Mouse (Mus musculus): ENCODE measurements at regions not wholly inside any gene's neighbourhood (a gene's known extent, or its start where the extent isn't known, plus 50 kb on each side); places are given as distances from the start of the nearest gene placed in this dataset.

DNA sequence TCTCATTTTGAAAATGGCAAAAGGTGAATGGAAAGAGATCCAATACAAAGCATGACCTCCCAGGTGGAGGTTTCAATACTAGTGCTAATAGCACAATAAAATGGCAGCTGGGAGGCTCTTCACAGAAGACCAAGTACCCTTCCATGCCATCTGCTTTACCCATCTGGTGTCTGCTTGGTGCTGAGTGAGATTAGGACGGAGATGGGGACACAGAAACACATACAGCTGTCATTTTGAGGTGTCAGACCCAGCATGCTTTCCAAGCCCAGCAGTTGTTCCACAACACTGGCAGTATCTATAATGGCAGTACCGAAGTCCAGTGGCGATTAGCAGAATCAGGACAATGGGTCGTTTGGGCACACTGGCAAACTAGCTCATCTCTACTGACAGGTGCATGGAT, 118.9 kb upstream of the 1700064H15Rik start:
- WGBS (ENCODE audit: insufficient replicate concordance), result 65% methylated on average over 4 of the region's 4 CpGs
- no peak for ATAC-seq
- no peak overlapping the region for H3K4me3 ChIP-seq (ENCODE audit: low read depth, low read length)

GRCm38 (mm10) chr3:19751946-19752345, 123.5 kb upstream of the 1700064H15Rik start:
- Histone ChIP-seq H3K4me1 (ENCODE audit: insufficient read depth) (no peaks in the 10 kb centered on the region), H3K9ac (replicated peaks) (no peak overlapping the region), H3K27ac (ENCODE audit: low read depth) (no peak overlapping the region), H3K4me3 (ENCODE audit: low read depth, low read length) (no peak overlapping the region), H3K4me2 (ENCODE audit: low read depth, low read length) (no peak overlapping the region), H3K9me3 (ENCODE audit: low read length) (no peaks in the 10 kb centered on the region), H3K27me3 (ENCODE audit: insufficient read depth, low read length) (no peaks in the 10 kb centered on the region), H3K36me3 (replicated peaks; ENCODE audit: insufficient read depth, low read length) (no peaks in the 10 kb centered on the region)
- no peak for ATAC-seq
- WGBS (ENCODE audit: insufficient replicate concordance), result 69% methylated on average over 3 of the region's 3 CpGs
- TF ChIP-seq CTCF (IDR thresholded peaks at IDR 0.05; ENCODE audit: low read depth) (no peak), EP300 (IDR thresholded peaks at IDR 0.05; ENCODE audit: low read depth) (no peak)
- DNase-seq, result no peak

More for the DNA sequence above, 118.9 kb upstream of the 1700064H15Rik start:
- Histone ChIP-seq H3K36me3 (replicated peaks; ENCODE audit: insufficient read depth, low read length) (no peaks in the 10 kb centered on the region), H3K27ac (ENCODE audit: low read depth) (no peak overlapping the region), H3K4me2 (ENCODE audit: low read depth, low read length) (no peak overlapping the region), H3K9ac (replicated peaks) (no peak overlapping the region), H3K27me3 (ENCODE audit: insufficient read depth, low read length) (no peaks in the 10 kb centered on the region), H3K9me3 (ENCODE audit: low read length) (no peaks in the 10 kb centered on the region), H3K4me1 (ENCODE audit: insufficient read depth) (no peaks in the 10 kb centered on the region)
- TF ChIP-seq EP300 (IDR thresholded peaks at IDR 0.05; ENCODE audit: low read depth) (no peak), CTCF (IDR thresholded peaks at IDR 0.05; ENCODE audit: low read depth) (no peak)
- DNase-seq, result no peak

GRCm38 (mm10) chr3:19754011-19754410, 125.5 kb upstream of the 1700064H15Rik start:
- TF ChIP-seq CTCF (IDR thresholded peaks at IDR 0.05; ENCODE audit: low read depth) (no peak), EP300 (IDR thresholded peaks at IDR 0.05; ENCODE audit: low read depth) (no peak)
- no peaks in the 10 kb centered on the region for H3K9me3 ChIP-seq (ENCODE audit: low read length)
- H3K9ac ChIP-seq (replicated peaks), result no peak overlapping the region
- H3K4me2 ChIP-seq (ENCODE audit: low read depth, low read length), result no peak overlapping the region
- WGBS (ENCODE audit: insufficient replicate concordance), result 79% methylated on average over 1 of the region's 1 CpGs
- no peaks in the 10 kb centered on the region for H3K4me1 ChIP-seq (ENCODE audit: insufficient read depth)
- no peak overlapping the region for H3K4me3 ChIP-seq (ENCODE audit: low read depth, low read length)
- H3K27ac ChIP-seq (ENCODE audit: low read depth), result no peak overlapping the region
- H3K36me3 ChIP-seq (replicated peaks; ENCODE audit: insufficient read depth, low read length), result no peaks in the 10 kb centered on the region
- H3K27me3 ChIP-seq (ENCODE audit: insufficient read depth, low read length), result no peaks in the 10 kb centered on the region
- DNase-seq (no peak), ATAC-seq (no peak)

GRCm38 (mm10) chr3:19754636-19755035, 126.2 kb upstream of the 1700064H15Rik start:
- Histone ChIP-seq H3K4me1 (ENCODE audit: insufficient read depth) (no peaks in the 10 kb centered on the region), H3K27ac (ENCODE audit: low read depth) (no peak overlapping the region), H3K27me3 (ENCODE audit: insufficient read depth, low read length) (no peaks in the 10 kb centered on the region), H3K9ac (replicated peaks) (no peak overlapping the region), H3K36me3 (replicated peaks; ENCODE audit: insufficient read depth, low read length) (no peaks in the 10 kb centered on the region), H3K9me3 (ENCODE audit: low read length) (no peaks in the 10 kb centered on the region), H3K4me2 (ENCODE audit: low read depth, low read length) (no peak overlapping the region), H3K4me3 (ENCODE audit: low read depth, low read length) (no peak overlapping the region)
- TF ChIP-seq EP300 (IDR thresholded peaks at IDR 0.05; ENCODE audit: low read depth), result no peak
- TF ChIP-seq CTCF (IDR thresholded peaks at IDR 0.05; ENCODE audit: low read depth), result no peak
- no peak for ATAC-seq
- no peak for DNase-seq
- WGBS (ENCODE audit: insufficient replicate concordance), result 68% methylated on average over 2 of the region's 2 CpGs

DNA sequence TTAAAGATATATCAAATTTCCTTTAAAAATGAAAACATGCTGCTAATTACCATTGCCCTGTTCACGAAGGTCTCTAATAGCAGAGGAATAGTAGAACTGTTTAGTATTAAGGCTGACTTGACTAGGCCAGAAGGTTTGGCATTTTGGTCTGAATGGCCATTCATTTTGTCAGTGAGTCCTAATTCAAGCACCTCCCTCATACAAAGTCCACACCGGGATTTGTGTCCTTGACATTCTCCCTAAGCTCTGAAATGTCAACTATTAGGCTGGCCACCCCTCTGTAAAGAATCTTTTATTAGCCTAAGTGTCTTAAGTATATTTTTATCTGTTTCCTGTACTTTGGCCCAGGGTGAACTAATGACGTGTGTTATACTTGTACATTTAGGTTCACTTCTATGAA, 126.7 kb upstream of the 1700064H15Rik start:
- Histone ChIP-seq H3K27me3 (ENCODE audit: insufficient read depth, low read length) (no peaks in the 10 kb centered on the region), H3K9me3 (ENCODE audit: low read length) (no peaks in the 10 kb centered on the region), H3K36me3 (replicated peaks; ENCODE audit: insufficient read depth, low read length) (no peaks in the 10 kb centered on the region), H3K27ac (ENCODE audit: low read depth) (no peak overlapping the region), H3K4me1 (ENCODE audit: insufficient read depth) (no peaks in the 10 kb centered on the region), H3K4me2 (ENCODE audit: low read depth, low read length) (no peak overlapping the region), H3K9ac (replicated peaks) (no peak overlapping the region), H3K4me3 (ENCODE audit: low read depth, low read length) (no peak overlapping the region)
- ATAC-seq, result no peak
- DNase-seq, result no peak
- WGBS (ENCODE audit: insufficient replicate concordance), result 71% methylated on average over 3 of the region's 3 CpGs
- no peak for TF ChIP-seq CTCF (IDR thresholded peaks at IDR 0.05; ENCODE audit: low read depth)
- TF ChIP-seq EP300 (IDR thresholded peaks at IDR 0.05; ENCODE audit: low read depth), result no peak

DNA sequence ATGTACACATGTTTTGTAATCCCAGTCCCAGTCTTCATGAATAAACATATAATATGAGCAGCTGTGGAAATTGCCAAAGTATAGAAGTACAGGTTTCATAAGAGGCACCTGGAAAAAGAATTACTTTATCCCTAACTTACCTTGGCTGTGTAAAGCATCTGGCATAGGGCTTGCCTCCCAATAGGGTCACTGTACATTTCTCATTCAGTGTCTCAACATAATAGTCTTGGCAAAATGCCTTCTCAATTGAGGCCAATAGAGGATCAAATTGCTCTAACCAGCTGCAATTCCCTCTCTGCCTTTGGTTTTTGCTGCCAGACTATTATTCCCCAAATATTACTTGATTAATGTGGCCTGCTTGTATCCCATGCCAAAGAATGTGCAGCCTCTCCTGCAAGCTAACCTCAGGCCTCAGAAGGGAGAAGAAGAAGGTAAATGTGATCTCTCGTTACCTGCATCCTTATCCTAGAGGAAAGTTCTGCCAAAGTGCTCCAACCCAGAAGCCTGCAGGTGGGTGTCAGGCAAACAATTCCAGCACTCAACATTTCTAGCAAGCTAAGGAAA, 158.2 kb upstream of the Cp start:
- 81% methylated on average over 1 of the region's 1 CpGs for WGBS (ENCODE audit: insufficient replicate concordance)
- Histone ChIP-seq H3K36me3 (replicated peaks; ENCODE audit: insufficient read depth, low read length) (no peaks in the 10 kb centered on the region), H3K9ac (replicated peaks) (no peak overlapping the region), H3K4me2 (ENCODE audit: low read depth, low read length) (no peak overlapping the region), H3K9me3 (ENCODE audit: low read length) (no peaks in the 10 kb centered on the region), H3K4me1 (ENCODE audit: insufficient read depth) (no peaks in the 10 kb centered on the region), H3K27me3 (ENCODE audit: insufficient read depth, low read length) (no peaks in the 10 kb centered on the region), H3K27ac (ENCODE audit: low read depth) (no peak overlapping the region), H3K4me3 (ENCODE audit: low read depth, low read length) (no peak overlapping the region)
- DNase-seq (no peak), ATAC-seq (no peak)
- TF ChIP-seq EP300 (IDR thresholded peaks at IDR 0.05; ENCODE audit: low read depth), result no peak
- no peak for TF ChIP-seq CTCF (IDR thresholded peaks at IDR 0.05; ENCODE audit: low read depth)

DNA sequence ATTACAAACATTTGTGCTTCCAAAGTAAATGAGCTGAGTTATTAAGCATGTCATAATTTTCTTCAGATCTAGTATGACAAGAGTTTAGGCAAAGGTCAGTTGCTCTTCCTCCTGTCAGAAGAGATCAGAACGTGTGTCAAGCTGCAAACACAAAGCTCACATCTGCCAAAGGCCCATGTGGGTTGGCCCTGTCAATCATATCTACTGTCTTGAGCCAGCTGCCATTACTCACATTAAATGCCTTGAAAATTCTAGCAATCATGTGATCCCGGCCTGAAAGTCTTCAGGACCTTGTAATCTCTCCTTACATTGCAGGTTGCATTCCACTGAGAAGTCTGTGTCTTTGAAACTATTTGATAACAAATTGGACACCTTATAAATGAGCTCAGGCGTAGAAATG, 146.8 kb upstream of the Cp start:
- Histone ChIP-seq H3K4me2 (ENCODE audit: low read depth, low read length) (no peak overlapping the region), H3K27ac (ENCODE audit: low read depth) (no peak overlapping the region), H3K36me3 (replicated peaks; ENCODE audit: insufficient read depth, low read length) (no peaks in the 10 kb centered on the region), H3K4me3 (ENCODE audit: low read depth, low read length) (no peak overlapping the region), H3K9ac (replicated peaks) (no peak overlapping the region), H3K27me3 (ENCODE audit: insufficient read depth, low read length) (no peaks in the 10 kb centered on the region), H3K9me3 (ENCODE audit: low read length) (no peaks in the 10 kb centered on the region), H3K4me1 (ENCODE audit: insufficient read depth) (no peaks in the 10 kb centered on the region)
- no peak for DNase-seq
- 58% methylated on average over 3 of the region's 3 CpGs for WGBS (ENCODE audit: insufficient replicate concordance)
- no peak for ATAC-seq
- no peak for TF ChIP-seq EP300 (IDR thresholded peaks at IDR 0.05; ENCODE audit: low read depth)
- no peak for TF ChIP-seq CTCF (IDR thresholded peaks at IDR 0.05; ENCODE audit: low read depth)

Data from liver, postnatal 0 days (tissue).